Mouse (Mus musculus) hindbrain, postnatal 0 days (tissue): Measurements from ENCODE around the gene Cntnap1. TPM values are rescaled to one million over a fixed set of nuclear protein-coding genes. Genes with fewer than 3 reads are reported as not detected.
A peak's percentile ranks its signal among the peaks of the same experiment; 100 is the strongest.

Experiments used
- ATAC-seq: fragments of 200-750 bp; cut with Nextera tagmentation; 2 replicates; pipeline ENCODE4 v1.8.0; 2017; ENCODE audit warnings: mild to moderate bottlenecking, moderate TSS enrichment, moderate library complexity
- DNase-seq: peaks from one replicate; pipeline ENCODE4 v3.0.0-alpha.2; 2015; ENCODE audit warnings: low spot score
- H3K27ac ChIP-seq: fragments of 300-500 bp; sonication (generic); 2 replicates; pipeline ENCODE4 v1.5.1; 2014; ENCODE audit warnings: mild to moderate bottlenecking
- H3K27me3 ChIP-seq: fragments of 300-500 bp; sonication (generic); 2 replicates; pipeline ENCODE4 v1.6.1; 2014; ENCODE audit warnings: low read length, mixed read lengths; ENCODE audit not compliant: insufficient read depth
- H3K36me3 ChIP-seq: fragments of 300-500 bp; sonication (generic); 2 replicates; pipeline ENCODE4 v1.6.1; 2014; ENCODE audit warnings: low read length, mixed read lengths; ENCODE audit not compliant: insufficient read depth
- H3K4me1 ChIP-seq: fragments of 300-500 bp; sonication (generic); 2 replicates; pipeline ENCODE4 v1.6.1; 2014; ENCODE audit warnings: antibody characterized with exemption, low read length, mixed read lengths; ENCODE audit not compliant: insufficient read depth
- H3K4me2 ChIP-seq: fragments of 300-500 bp; sonication (generic); 2 replicates; pipeline ENCODE4 v1.6.1; 2014; ENCODE audit warnings: low read depth, mild to moderate bottlenecking, low read length, moderate library complexity, mixed read lengths
- H3K4me3 ChIP-seq: fragments of 300-500 bp; sonication (generic); 2 replicates; pipeline ENCODE4 v1.5.1; 2014; ENCODE audit warnings: low read length
- H3K9ac ChIP-seq: fragments of 300-500 bp; sonication (generic); replicated peaks from 2 replicates; pipeline ENCODE4 v1.6.1; 2014; ENCODE audit warnings: mild to moderate bottlenecking, low read length, moderate library complexity, mixed read lengths
- H3K9me3 ChIP-seq: fragments of 300-500 bp; sonication (generic); 2 replicates; pipeline ENCODE4 v1.6.1; 2016; ENCODE audit warnings: low read length, mixed read lengths
- CTCF ChIP-seq: IDR thresholded peaks from 2 replicates; pipeline ENCODE4 v1.5.1; 2016; ENCODE audit warnings: antibody characterized with exemption, control low read depth, low read depth
- WGBS: fragments of 180-500 bp; shearing (Covaris S2); extraction: QIAGEN DNeasy Blood & Tissue Kit; methylation state at CpG from one replicate; pipeline ENCODE4 v1.1.7; 2014; 5-methylcytosine and 5-hydroxymethylcytosine counted together
- polyA plus RNA-seq: library from polyadenylated mRNA; unstranded; fragments of >200 nt; fragmentation: Nextera tagmentation; extraction: Ambion mirVana; gene quantifications from 2 replicates; pipeline ENCODE4 v1.2.1, GENCODE M21; 2015
- total RNA-seq: library from RNA; depleted of rRNA; stranded (reverse); fragments of >200 nt; gene quantifications from 2 replicates; pipeline ENCODE4 v1.2.3, GENCODE M21; 2014

The Cntnap1 gene
- total and polyA plus RNA-seq, 2 experiments from 2014 or later, result 6.5 to 28.9 TPM

DNA sequence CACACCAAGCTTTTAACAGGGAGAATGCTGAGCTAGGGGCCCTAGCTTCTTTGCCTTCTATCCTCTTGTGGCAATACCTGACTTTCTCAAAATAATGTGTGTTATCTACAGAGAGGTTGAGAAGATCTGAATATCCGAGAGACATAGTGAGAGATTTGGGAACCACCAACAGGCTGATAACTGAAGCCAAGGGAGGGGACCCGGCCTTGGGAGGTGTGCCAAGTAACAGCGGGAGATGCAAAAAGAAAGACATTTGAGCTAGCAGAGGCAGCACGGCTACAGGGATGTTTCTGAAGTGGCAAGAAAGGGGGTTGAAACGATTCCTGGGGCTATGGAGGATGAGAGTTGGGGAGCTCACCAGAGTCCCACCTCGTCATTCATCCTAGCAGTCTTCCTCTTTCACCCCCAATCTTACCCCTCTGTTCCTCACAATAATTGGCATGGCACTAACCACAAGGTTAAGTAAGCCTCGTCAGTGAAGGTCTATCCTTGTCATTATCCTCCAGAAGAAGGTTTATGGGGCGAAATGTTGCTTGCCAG, 59.1 kb downstream of the Cntnap1 start:
- TF ChIP-seq CTCF, result no peak
- Histone ChIP-seq H3K4me1 (no peaks in the 10 kb centered on the region), H3K4me2 (no peak overlapping the region), H3K27ac (peak overlapping the region; percentile 79; the same call in 1 of the 2 replicates), H3K36me3 (no peaks in the 10 kb centered on the region), H3K4me3 (no peak overlapping the region), H3K9me3 (no peaks in the 10 kb centered on the region), H3K27me3 (no peaks in the 10 kb centered on the region), H3K9ac (no peak overlapping the region)
- 8% methylated on average over 8 of the region's 8 CpGs for WGBS
- ATAC-seq, result no peak
- peak; percentile 40 for DNase-seq

DNA sequence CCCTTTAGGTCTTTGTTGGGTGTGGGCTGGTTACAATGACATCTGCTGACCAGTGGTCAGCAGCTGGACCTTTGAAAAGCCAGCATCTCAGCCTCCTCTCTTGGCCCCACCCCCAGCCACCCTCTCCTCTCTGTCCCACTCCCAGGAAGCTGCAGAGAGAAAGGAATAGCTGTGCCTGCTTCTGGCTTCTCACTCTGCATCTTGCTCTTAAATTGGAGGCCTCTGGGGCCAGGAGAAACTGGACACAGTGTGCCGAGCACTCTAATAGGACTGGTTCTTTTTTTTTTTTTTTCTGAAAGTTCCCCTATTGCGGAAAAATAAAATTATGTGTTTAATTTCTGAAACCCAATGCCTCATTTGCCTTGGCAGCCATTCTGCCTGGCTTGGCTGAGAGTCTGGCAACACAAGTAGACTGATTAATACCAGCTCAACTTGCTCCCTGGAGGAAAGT, 59.8 kb downstream of the Cntnap1 start:
- no peak overlapping the region for H3K4me3 ChIP-seq
- no peak overlapping the region for H3K4me2 ChIP-seq
- 24% methylated on average over 2 of the region's 2 CpGs for WGBS
- DNase-seq (peak; percentile 34), ATAC-seq (no peak)
- H3K36me3 ChIP-seq, result no peaks in the 10 kb centered on the region
- no peaks in the 10 kb centered on the region for H3K4me1 ChIP-seq
- H3K27me3 ChIP-seq, result no peaks in the 10 kb centered on the region
- H3K27ac ChIP-seq, result peak overlapping the region; percentile 79
- no peaks in the 10 kb centered on the region for H3K9me3 ChIP-seq
- H3K9ac ChIP-seq, result no peak overlapping the region
- TF ChIP-seq CTCF, result no peak

DNA sequence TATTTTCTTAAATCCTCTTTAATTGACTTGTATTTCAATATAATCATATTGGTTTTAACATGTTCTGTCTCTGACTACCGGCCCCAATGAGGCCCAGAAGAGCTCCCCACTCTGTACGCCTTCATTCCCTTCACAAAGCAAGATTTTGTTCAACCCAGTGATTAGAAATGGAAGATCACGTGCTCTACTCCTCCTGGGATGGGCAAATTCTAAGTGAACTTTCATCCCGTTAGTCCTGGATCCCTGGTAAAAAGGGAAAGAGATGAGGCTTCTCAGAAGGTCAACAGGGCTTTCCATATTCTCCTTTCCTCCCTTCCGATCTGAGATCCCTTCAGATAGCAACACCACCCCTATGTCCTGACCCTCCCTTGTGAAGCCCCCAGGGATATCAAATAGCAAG, 60.2 kb downstream of the Cntnap1 start:
- no peak for TF ChIP-seq CTCF
- DNase-seq (no peak), ATAC-seq (no peak)
- Histone ChIP-seq H3K9me3 (no peaks in the 10 kb centered on the region), H3K4me2 (no peak overlapping the region), H3K4me1 (no peaks in the 10 kb centered on the region), H3K27me3 (no peaks in the 10 kb centered on the region), H3K36me3 (no peaks in the 10 kb centered on the region), H3K4me3 (no peak overlapping the region), H3K9ac (no peak overlapping the region), H3K27ac (peak overlapping the region; percentile 79)
- 20% methylated on average over 5 of the region's 5 CpGs for WGBS

DNA sequence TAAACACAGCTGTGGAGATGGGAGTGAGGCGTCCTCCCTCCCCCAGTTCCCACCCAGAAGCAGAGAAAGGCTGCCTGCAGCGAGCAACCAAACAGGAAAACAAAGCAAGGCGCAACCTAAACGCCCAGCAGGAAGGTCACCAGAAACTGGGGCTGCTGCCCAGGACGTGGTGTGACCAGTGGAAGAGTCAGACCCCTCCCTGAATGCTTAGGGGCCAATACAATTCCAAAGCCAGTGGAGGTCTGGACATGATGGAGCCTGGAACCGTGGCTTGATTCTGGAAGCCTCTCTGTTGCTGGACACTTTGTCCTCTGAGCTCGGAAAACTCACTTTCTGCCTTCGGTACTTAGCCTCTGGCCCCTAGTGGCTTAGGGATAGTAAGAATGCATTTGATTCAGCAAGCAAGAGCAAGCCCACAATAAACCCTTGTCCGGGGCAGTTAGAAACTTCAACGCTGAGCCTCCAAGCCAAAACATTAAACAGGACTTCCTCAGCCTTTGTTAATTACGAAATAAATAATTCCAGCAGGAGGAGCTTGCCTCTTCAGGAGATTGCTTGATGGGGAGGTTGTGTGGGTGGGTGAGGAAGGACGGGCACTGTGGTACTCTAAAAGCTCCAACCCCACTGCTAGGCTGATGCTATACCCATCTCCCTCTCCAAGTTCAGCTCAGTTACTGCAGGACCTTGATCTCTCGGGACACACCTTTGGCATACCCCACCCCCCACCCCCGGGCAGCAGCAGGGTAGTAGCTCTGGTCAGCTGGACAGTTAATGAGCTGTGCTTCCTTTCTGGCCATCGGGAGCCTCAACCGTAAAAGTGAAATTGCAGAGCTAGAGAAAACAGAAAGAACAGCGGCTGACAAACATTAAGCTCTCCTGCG, 60.9 kb downstream of the Cntnap1 start:
- no peaks in the 10 kb centered on the region for H3K27me3 ChIP-seq
- H3K27ac ChIP-seq, result peak overlapping the region; percentile 79
- H3K4me2 ChIP-seq, result peak overlapping the region; percentile 40
- no peaks in the 10 kb centered on the region for H3K36me3 ChIP-seq
- no peak overlapping the region for H3K4me3 ChIP-seq
- H3K4me1 ChIP-seq, result no peaks in the 10 kb centered on the region
- 12% methylated on average over 18 of the region's 18 CpGs for WGBS
- H3K9me3 ChIP-seq, result no peaks in the 10 kb centered on the region
- ATAC-seq (no peak), DNase-seq (peak; percentile 28)
- TF ChIP-seq CTCF, result no peak; the same call in 1 of the 2 replicates
- no peak overlapping the region for H3K9ac ChIP-seq

DNA sequence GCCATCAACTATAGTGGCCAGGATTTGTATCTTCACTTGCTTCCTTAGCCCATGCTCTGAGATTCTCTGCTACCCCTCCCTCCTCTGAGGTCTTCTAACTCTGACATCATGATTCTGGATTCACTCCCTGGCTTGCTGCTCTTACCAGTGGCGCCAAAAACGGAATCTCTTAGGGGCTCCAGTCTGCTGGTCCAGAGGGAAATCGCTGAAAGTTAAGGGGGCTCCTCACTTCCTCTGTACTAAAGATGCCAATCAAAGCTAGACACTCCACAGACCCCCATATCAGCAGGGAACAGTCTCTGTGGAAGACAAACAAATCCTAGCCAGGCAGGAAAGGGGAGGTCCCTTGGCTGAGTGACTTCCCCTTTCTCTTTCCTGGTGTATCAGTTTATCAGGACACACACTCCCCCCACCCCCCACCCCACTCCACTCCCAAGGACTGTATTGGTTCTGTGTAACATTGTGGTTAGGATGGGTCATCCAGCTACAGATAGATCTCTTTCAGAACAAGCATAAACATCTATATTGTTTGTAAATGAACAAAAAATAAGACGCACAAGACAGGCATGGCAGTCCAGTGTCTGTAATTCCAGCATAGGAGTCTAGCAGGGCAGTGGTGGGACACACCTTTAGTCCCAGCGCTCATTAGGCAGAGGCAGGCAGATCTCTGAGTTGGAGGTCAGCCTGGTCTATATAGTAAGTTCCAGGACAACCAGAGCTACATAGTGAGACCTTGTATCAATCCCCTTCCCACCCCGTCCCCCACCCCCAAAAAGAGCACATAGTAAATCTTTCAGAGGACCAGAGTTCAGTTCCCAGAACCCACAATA, 61.9 kb downstream of the Cntnap1 start:
- no peaks in the 10 kb centered on the region for H3K9me3 ChIP-seq
- H3K4me1 ChIP-seq, result no peaks in the 10 kb centered on the region
- H3K4me3 ChIP-seq, result no peak overlapping the region
- no peak overlapping the region for H3K9ac ChIP-seq
- H3K27me3 ChIP-seq, result no peaks in the 10 kb centered on the region
- H3K4me2 ChIP-seq, result peak overlapping the region; percentile 40
- TF ChIP-seq CTCF, result no peak
- DNase-seq (no peak), ATAC-seq (no peak)
- WGBS, result 60% methylated on average over 6 of the region's 6 CpGs
- H3K27ac ChIP-seq, result peak overlapping the region; percentile 79
- no peaks in the 10 kb centered on the region for H3K36me3 ChIP-seq

DNA sequence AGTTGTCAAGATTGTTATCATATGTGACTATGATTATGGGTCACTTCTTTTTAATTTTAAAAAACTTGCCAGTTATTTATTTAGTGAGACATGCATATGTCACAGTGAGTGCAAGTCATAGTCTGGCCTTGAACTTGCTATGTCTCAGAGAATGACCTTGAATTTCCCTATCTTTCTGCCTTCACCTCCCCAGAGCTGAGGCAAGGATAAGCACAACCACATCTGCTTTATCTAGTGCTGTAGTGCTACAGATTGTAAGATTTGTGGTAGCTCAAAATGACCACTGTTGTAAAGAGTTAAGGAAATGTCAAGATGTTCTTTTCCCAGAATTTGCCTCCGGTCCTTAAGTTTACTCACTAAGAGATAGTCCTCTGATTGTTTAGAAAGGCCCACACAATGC, 62.9 kb downstream of the Cntnap1 start:
- H3K27me3 ChIP-seq, result no peaks in the 10 kb centered on the region
- no peak overlapping the region for H3K4me3 ChIP-seq
- no peak for DNase-seq
- no peaks in the 10 kb centered on the region for H3K4me1 ChIP-seq
- 87% methylated on average over 1 of the region's 1 CpGs for WGBS
- no peak overlapping the region for H3K27ac ChIP-seq
- no peak for TF ChIP-seq CTCF
- H3K9me3 ChIP-seq, result no peaks in the 10 kb centered on the region
- H3K4me2 ChIP-seq, result no peak overlapping the region
- ATAC-seq, result no peak
- no peaks in the 10 kb centered on the region for H3K36me3 ChIP-seq
- H3K9ac ChIP-seq, result no peak overlapping the region
